Mouse (Mus musculus): ENCODE data around the gene BC049730. TPM values are rescaled to one million over a fixed set of nuclear protein-coding genes. Genes with fewer than 3 reads are reported as not detected.
"Not testable (repeated sequence)": the region's sequence is repeated elsewhere in the genome, so short reads cannot be mapped to it uniquely, and the experiment has no call there.

The BC049730 gene
- not detected in 2 replicates for polyA plus RNA-seq (2012)

DNA sequence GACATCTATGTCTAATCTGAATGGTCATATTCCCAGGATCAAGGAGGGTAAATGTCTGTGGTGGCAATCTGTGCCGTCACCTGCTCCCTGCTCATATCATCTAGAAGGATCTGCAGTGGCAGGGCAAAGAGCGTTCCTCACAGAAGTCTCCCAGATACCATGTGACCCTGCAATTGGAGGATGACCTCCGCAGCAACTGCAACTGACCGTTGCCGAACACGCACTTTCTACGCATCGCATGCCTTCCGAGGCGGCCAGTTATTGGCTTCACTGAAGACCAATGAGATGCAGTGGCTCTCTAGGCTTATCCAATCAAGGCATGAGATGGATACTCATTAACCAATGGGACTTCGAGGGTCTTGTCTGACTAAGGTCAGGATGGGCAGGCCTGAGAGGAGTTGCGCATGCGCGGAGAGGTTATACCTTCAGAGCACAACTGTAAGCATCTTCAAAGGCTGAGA lies at the start of gene BC049730:
Gene BC049730 (plus strand): TSS at position 411 of the 461 bp plus-strand sequence.
- no peak for TF ChIP-seq GATA1 (IDR thresholded peaks at IDR 0.05; ENCODE audit: low read length)

DNA sequence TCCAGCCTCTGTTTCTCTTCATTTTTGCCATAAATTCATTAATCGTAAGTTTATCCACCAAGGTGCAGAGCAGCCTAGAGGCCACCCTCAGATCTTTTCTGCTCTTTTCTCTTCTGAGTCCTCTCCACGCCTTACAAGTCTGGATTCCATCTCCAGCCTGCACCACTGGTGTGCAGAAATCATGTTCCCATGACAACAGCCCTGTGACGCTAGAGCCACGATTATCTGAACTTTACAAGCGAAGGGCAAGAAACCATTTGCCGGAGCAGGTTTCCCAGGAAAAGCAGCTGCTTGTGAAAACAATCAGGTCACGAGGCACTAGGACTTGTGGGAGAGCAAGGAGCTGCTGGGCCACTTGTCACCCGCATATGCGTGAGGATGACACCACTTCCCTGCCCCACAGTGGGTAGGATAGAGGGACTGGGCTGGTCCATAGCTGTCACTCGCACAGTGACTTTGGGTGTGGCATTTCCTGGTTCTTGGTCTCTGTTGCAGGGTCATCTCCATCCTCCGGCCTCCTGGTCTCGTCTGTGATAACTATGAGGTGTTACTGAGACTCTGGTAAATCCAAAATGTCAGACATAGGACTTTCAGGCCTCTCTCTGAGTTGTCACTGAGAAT lies 49.2 kb upstream of the BC049730 start:
- TF ChIP-seq GATA1 (IDR thresholded peaks at IDR 0.05; ENCODE audit: low read length) = no peak

DNA sequence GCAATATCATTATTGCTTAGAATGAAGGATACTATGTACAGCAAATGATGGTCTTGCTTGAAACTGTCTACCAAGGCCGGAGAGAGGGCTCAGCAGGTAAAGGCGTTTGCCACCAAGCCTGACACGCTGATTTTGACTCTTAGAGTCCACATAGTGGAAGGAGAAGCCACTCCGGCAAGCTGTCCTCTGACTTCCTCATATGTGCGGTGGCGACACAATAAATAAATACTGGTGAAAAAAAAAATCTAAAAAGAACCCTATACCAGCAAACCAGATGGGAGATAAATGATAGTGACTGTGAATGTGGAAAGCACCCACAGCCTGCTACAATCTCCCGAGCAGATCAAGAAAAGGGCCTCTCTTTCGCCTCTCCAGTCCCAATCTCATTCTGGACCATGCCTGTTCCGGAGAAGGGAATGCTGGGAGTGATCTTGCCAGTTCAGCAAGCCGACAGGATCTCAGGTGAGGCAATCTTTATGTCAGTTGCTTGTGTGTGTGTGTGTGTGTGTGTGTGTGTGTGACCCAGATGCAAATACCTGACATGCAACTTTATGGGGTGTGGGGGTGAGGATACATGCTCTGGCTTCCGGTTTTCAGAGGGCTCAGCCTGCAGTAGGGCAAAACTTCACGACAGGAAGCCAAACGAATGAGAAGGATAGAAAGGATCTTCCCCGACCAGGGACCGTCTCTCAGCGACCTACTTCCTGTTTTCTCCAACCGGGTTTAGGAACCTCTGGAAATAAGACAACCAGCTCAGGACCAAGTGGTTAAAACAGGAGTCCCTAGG lies 47.7 kb upstream of the BC049730 start:
- TF ChIP-seq GATA1 (IDR thresholded peaks at IDR 0.05; ENCODE audit: low read length) = no peak

DNA sequence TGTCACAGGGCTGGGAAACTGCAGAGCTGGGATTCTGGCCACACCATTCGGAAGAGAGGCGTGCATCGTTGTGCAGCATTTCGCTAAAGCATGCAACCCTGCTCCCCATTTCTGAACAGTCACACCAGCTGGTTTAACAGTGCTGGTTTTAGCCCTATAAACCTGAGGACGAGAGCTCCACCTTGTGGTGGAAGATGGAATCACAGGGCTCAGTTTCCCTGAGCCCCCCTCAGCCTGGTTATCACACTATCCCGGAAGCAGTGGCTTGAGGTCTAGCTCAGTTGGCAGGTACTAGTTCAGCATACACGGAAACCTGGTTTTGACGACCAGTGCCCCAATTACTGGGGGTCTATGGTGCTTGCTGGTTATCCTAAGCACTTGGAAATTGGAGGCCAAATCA lies 46.5 kb upstream of the BC049730 start:
- TF ChIP-seq GATA1 (IDR thresholded peaks at IDR 0.05; ENCODE audit: low read length) = no peak

DNA sequence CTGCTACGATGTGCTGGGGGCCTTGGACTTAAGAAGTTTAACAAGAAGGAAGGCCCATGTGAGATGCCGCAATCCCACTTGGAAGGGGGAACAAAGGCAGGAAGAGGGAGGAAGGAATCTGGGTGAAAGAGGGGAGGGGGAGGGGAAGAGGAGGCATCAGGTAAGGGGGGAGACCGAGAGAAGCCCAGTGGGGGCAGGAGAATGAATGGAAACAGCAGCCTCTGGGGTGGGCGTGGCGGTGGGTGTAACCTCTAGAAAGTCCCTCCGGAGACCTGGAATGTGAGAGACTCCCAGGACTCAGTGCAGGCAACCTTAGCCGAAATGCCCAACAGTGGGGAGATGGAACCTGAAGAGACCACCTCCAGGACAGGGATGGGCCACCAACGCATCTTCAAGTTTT lies 44.7 kb upstream of the BC049730 start:
- no peak for TF ChIP-seq GATA1 (IDR thresholded peaks at IDR 0.05; ENCODE audit: low read length)

DNA sequence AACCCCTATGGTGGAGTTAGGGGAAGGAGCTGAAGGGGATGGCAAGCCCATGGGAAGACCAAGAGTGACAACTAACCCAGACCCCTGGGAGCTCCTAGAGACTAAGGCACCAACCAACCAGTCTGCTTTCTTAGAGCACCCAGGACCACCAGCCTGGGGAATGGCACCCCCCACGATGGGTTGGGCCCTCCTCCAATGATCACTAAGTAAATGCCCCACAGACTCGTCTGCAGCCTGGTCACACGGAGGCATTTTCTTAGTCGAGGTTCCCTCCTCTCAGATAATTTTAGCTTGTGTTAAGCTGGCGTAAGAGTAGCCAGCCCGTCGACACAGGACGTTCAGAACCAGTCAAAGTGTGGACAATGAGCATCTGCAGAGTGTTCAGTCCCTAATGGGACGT lies 44.1 kb upstream of the BC049730 start:
- TF ChIP-seq GATA1 (IDR thresholded peaks at IDR 0.05; ENCODE audit: low read length) = no peak

DNA sequence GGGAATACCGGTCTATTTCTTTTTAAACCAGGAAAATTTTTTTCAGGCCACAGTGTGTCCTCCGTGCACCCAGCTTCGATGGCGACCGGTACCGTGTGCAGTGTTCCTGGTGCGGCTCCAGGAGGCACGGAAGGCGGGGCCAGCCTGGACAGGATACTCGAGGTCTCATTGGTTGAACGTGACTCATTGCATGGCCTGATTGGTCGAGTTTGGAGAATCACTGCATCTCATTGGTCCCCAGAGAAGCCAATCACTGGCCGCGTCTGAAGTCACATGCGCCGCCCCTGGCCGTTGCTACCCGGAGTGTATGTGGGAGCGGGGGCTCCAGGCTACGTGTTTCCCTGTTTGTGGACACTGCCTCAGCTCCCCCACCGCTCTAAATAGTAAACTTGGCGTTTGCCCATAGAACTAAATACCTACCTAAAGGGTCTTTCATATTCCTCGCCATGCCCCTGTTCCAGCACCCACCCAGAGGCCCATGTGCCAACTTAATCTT lies 37.0 kb upstream of the BC049730 start:
- TF ChIP-seq GATA1 (IDR thresholded peaks at IDR 0.05; ENCODE audit: low read length) = no peak

DNA sequence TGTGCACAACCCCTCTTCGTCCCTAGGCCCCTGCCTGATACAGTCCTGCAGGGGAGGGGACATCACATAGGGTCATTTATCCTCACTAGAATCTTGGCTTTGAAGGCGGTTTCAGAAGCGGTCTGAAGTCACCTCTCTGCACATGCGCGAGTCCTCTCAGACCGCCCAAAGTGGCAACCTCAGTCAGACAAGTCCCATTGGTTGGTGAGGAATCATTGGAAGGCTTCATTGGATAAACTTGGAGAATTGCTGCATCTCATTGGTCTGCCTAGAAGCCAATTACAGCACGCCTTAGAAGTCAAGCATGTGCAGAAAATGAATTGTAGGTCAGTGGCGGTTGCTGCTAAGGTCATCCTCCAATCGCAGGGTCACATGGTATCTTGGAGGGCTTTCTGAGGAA lies 32.5 kb upstream of the BC049730 start, which contains the start of gene Tex101:
Gene Tex101 (minus strand): TSS at position 101 of the 400 bp plus-strand sequence.
- TF ChIP-seq GATA1 (IDR thresholded peaks at IDR 0.05; ENCODE audit: low read length) = no peak

GRCm38 (mm10) chr7:24715039-24715438 lies 6.0 kb downstream of the BC049730 start:
- no peak for TF ChIP-seq GATA1 (IDR thresholded peaks at IDR 0.05; ENCODE audit: low read length)

GRCm38 (mm10) chr7:24726808-24727207 lies 17.8 kb downstream of the BC049730 start, which contains the start of gene Gm4763:
TSS of gene Gm4763 (minus strand) at chr7:24726908.
- not testable (repeated sequence) for TF ChIP-seq GATA1 (IDR thresholded peaks at IDR 0.05; ENCODE audit: low read length)

DNA sequence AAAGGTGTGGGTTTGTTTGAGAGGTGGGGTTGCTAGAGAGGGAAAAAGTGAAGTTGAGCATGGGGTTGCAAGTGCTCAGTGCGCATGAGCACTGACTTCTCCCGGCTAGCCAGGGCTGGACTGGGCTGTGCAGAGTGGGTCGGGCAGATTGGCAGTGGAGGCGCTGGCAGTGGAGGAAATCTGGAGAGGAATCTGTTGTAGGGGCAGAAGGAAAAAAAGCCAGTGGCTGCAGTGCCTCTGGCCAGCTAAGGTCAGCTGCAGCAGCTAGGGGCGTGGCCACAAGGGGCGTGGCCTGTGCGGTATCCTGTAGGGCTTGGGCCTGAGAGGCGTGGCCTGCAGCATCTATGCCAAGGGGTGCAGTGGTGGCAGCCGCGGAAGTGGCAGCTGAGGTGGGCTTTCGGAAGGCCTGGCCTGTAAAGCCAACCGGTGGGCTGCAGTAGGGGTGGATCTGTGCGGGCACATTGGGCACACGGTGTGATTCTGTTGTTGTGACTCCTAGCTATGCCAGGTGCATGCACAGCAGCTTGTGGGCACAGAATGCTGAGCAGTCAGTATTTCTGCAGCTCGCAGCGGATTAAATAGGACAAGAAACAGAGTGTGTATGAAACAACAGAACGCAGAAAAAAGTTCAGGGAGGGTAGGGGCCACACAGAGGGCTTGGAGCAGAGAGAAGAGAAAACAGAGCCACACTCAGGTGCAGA lies 27.1 kb downstream of the BC049730 start:
- TF ChIP-seq GATA1 (IDR thresholded peaks at IDR 0.05; ENCODE audit: low read length) = no peak

GRCm38 (mm10) chr7:24750695-24751094 lies 41.7 kb downstream of the BC049730 start:
- TF ChIP-seq GATA1 (IDR thresholded peaks at IDR 0.05; ENCODE audit: low read length) = no peak

GRCm38 (mm10) chr7:24751610-24752009 lies 42.6 kb downstream of the BC049730 start:
- TF ChIP-seq GATA1 (IDR thresholded peaks at IDR 0.05; ENCODE audit: low read length) = no peak

DNA sequence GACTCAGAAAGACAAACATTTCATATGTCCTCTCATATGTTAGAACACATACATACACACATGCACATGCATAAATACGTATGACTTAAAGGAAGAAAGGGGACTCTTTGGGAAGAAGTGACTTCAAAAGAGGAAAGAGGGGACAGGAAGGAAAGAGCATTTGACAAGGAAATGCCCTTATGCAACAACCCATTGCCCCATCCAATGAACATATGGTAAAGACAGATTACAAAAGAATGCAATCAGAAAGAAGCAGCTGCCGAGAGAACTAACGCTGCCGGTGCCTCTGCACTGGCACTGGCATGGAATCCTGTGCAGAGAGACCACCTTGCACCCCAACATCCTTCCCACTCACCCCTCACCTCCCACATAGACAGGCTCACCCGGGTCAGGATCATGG lies 44.4 kb downstream of the BC049730 start:
- no peak for TF ChIP-seq GATA1 (IDR thresholded peaks at IDR 0.05; ENCODE audit: low read length)

GRCm38 (mm10) chr7:24758520-24758919 lies 49.5 kb downstream of the BC049730 start:
- no peak for TF ChIP-seq GATA1 (IDR thresholded peaks at IDR 0.05; ENCODE audit: low read length)

GRCm38 (mm10) chr7:24760211-24760610 lies 51.2 kb downstream of the BC049730 start, which contains the start of gene Cd177:
TSS of gene Cd177 (minus strand) at chr7:24760311.
- no peak for TF ChIP-seq GATA1 (IDR thresholded peaks at IDR 0.05; ENCODE audit: low read length)
